Mouse (Mus musculus): ENCODE measurements around the gene Sh3tc1.

DNA sequence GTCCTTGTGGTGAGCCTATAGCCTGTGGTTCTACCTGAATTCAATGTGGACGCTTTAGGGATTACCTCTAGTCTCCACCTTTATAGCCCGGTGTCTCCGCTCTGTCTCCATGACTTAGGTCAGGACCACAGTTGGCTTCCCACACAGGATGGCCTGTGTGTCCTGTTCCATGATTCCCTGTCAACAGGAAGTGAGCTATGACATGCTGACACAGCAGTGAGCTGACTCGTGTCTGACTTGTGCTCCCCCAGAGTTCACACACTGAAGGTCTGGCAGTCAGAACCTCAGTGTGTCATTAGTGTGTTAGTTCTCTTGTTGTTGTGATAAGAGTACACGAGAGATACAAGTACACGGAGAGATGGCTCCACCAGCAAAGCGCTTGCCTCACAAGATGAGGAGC is 11.2 kb upstream of the Sh3tc1 start:
- no peak for TF ChIP-seq CTCF (IDR thresholded peaks at IDR 0.05; ENCODE audit: borderline replicate concordance, extremely low read depth, insufficient read depth, insufficient read length)
- no peak for TF ChIP-seq POLR2A (IDR thresholded peaks at IDR 0.05; ENCODE audit: borderline replicate concordance, extremely low read depth, insufficient read depth, insufficient read length, poor library complexity, severe bottlenecking)

Measured in brain, embryonic 14.5 days (tissue).